Mouse (Mus musculus) frontal cortex, adult 2 months (tissue): ENCODE data around the gene Cyp3a57. TPM values are rescaled to one million over a fixed set of nuclear protein-coding genes. Genes with fewer than 3 reads are reported as not detected.
"Not testable (repeated sequence)": the region's sequence is repeated elsewhere in the genome, so short reads cannot be mapped to it uniquely, and the experiment has no call there.

ENCODE experiments used
- DNase-seq, 2 experiments: peaks; one replicate each; pipeline ENCODE4 v3.0.0; 2022; ENCODE audit warnings: low spot score in 1 of 2; ENCODE audit errors: extremely low spot score in 1 of 2
- polyA plus RNA-seq: library from polyadenylated mRNA; depleted of rRNA; stranded (reverse); fragments of >200 nt; gene quantifications from 2 replicates; pipeline ENCODE4 v1.2.3, GENCODE M21; 2012; rRNA removed

Cyp3a57 gene
- polyA plus RNA-seq: not detected in 2 replicates

- DNase-seq: no peak
Measured at GRCm38 (mm10) chr5:145344941-145345340, at the start of gene Cyp3a57. Cyp3a57 (plus strand) TSS chr5:145345279.

DNA sequence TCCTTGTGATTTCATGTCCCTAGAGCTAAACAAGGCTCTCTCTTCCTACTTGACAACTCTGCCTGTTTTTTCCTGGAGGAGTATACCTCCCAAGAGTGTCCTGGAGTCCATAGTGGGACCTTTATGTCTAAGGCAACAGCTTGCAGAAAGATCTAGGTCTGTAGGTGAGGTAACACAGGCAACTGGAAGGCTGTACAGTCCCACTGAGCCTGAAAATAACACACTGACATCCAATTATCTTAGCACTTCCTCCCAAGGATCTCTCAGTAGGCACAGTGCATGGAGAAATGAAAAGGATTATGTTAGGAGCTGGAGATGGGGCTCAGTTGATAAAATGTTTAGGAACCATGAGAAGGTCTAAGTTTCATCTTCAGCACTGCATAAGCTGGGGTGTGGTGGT, 44.6 kb upstream of the Cyp3a57 start:
- no peak for DNase-seq

DNA sequence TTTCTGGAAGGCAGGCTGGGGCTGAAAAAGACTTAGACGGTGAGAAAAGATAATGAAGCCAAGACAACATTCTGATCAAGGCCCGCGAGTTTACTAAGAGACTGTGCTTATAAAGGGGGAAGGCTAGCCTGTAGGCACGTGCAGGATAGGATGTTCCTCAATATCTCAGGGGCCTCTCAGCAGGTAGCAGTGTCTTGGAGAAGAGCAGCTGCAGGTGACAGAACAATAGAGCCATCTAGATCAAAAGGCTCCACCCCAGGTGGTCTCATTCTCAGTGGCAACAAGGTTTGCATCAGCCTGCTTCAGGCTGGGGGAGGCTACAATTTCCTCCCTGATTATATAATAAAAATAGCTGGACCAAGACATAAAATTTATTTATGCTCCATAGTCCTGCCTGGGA, 43.3 kb upstream of the Cyp3a57 start:
- not testable (repeated sequence) for DNase-seq

- DNase-seq: no peak
Measured at GRCm38 (mm10) chr5:145302424-145302823, 42.7 kb upstream of the Cyp3a57 start.

DNA sequence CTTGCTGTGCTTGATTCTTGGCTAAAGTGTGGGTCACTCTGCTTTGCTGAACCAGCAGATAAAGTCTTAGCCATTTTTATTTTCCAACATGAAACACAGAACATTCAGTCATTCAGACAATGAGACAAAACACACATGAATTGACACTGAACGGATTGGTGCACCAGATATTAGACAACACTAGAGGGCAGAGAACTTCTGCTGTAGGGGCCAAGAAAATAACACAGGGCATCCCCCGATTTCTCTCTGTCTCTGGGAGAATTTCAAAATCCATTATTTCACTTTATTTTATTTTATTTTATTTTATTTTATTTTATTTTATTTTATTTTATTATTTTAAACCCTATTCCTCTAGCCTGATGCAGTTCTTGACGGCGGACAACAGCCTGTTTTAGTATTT, 38.1 kb upstream of the Cyp3a57 start:
- DNase-seq: not testable (repeated sequence)

- DNase-seq: not testable (repeated sequence)
Measured at GRCm38 (mm10) chr5:145307811-145308210, 37.3 kb upstream of the Cyp3a57 start.

- no peak for DNase-seq
Measured at GRCm38 (mm10) chr5:145313845-145314244, 31.2 kb upstream of the Cyp3a57 start.

DNA sequence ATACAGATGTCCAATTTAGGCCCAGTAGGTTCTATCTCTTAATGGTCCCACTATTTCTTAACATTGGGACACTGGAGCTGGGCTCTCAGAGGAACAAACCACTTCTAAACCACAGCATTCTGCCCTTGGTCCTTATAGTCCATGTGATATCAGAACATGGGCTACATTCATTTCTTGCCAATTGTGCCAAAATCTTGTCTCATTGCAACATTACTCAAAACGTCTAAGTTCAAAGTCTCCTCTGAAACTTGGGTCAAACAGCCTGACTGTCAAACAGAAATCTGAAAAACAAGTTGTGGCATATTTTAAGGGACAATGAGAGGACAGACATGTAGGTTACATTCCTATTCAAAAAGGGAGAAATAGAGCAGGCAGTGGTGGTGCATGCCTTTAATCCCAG, 27.9 kb upstream of the Cyp3a57 start:
- no peak for DNase-seq

DNA sequence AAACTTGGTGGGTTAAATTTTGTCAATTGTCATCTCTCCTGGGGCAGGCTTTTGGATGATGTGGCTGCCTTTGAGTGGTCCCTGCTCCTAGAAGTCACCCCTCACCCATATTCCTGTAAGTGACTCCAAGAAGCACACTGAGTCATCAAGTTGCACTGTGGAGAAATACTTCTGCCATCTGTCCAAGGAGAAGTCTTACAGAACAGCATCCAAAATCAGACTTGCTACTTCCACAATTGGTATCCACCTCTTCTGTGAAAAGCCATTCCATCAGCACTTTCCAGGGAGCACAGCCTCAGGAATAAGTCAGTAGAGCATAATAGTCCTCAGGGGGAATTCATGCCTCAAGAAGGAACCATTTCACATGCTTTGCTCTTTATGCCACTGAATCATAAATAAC, 6.3 kb upstream of the Cyp3a57 start:
- DNase-seq: peak; percentile 9 to 45

DNA sequence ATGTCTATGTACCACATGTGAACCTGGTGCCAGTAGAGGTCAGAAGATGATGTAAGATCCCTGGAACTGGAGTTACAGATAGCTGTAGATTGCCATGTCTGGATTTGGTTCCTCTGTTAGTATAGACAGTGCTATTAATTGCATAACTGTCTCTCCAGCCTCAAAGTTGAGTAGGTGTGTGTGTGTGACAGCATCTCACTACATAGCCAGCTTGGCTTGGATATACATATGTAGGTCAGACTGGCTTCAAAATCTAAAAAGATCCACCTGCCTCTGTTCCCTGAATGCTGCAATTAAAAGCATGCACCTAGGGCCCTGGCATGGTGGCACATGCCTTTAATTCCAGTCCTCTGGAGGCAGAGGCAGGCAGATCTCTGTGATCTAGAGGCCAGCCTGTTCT, 4.6 kb downstream of the Cyp3a57 start:
- no peak for DNase-seq

- DNase-seq: no peak
Measured at GRCm38 (mm10) chr5:145353081-145353480, 8.0 kb downstream of the Cyp3a57 start.

- not testable (repeated sequence) for DNase-seq
Measured at GRCm38 (mm10) chr5:145415416-145415815, 70.3 kb downstream of the Cyp3a57 start.

GRCm38 (mm10) chr5:145422287-145422686, 77.2 kb downstream of the Cyp3a57 start:
- DNase-seq: no peak

DNA sequence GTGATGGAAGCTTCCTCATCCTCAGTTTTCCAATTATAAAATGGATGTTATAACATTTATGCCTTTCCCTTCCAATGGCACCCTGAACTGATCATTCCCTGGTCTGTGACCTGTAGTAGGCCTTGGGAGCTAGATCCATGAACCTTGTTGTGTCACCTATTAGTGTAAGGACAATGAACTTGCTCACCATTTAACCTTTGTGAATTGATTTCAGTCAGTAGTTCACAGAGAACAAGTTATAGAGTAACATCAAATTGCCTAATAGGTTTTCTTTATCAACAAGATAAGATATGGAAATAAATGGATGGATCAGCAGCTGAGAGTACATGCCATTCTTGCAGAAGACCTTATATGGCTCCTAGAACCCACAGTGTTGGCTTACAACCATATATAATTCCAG, 85.9 kb downstream of the Cyp3a57 start:
- no peak for DNase-seq

GRCm38 (mm10) chr5:145433688-145434087, 88.6 kb downstream of the Cyp3a57 start:
- DNase-seq: no peak

Other genes with a start within 250 kb of the Cyp3a57 start
- 71.6 and 73.6 TPM in 2 replicates for gene Arpc1b, start 231.1 kb upstream of the Cyp3a57 start, polyA plus RNA-seq
- gene Pdap1, start 205.0 kb upstream of the Cyp3a57 start, polyA plus RNA-seq: 97.9 and 101 TPM in 2 replicates
- 92.0 and 93.3 TPM in 2 replicates for gene Bud31, start 204.9 kb upstream of the Cyp3a57 start, polyA plus RNA-seq
- gene Ptcd1, start 178.2 kb upstream of the Cyp3a57 start, polyA plus RNA-seq: 19.3 and 21.1 TPM in 2 replicates
- 51.7 and 57.8 TPM in 2 replicates for gene Cpsf4, start 178.1 kb upstream of the Cyp3a57 start, polyA plus RNA-seq
- gene Atp5j2, start 153.2 kb upstream of the Cyp3a57 start, polyA plus RNA-seq: 324 and 327 TPM in 2 replicates
- 6.6 and 8.5 TPM in 2 replicates for gene Zkscan14, start 143.4 kb upstream of the Cyp3a57 start, polyA plus RNA-seq
- 9.5 and 9.7 TPM in 2 replicates for gene Zkscan5, start 140.7 kb upstream of the Cyp3a57 start, polyA plus RNA-seq
- gene Zfp655, start 113.6 kb upstream of the Cyp3a57 start, polyA plus RNA-seq: 20.8 and 20.9 TPM in 2 replicates
- 13.9 and 16.1 TPM in 2 replicates for gene Zscan25, start 64.8 kb upstream of the Cyp3a57 start, polyA plus RNA-seq
- gene Cyp3a16, start 124.4 kb downstream of the Cyp3a57 start, polyA plus RNA-seq: 0.06 TPM in 1 of 2 replicates, not detected in the other
- gene Cyp3a41b, start 239.5 kb downstream of the Cyp3a57 start, polyA plus RNA-seq: not detected in 2 replicates